Mouse (Mus musculus): ENCODE data around the gene Ube2j2. TPM values are rescaled to one million over a fixed set of nuclear protein-coding genes. Genes with fewer than 3 reads are reported as not detected.

Gene Ube2j2
- total RNA-seq, 1 experiment from 2014 or later: 76.6 TPM

DNA sequence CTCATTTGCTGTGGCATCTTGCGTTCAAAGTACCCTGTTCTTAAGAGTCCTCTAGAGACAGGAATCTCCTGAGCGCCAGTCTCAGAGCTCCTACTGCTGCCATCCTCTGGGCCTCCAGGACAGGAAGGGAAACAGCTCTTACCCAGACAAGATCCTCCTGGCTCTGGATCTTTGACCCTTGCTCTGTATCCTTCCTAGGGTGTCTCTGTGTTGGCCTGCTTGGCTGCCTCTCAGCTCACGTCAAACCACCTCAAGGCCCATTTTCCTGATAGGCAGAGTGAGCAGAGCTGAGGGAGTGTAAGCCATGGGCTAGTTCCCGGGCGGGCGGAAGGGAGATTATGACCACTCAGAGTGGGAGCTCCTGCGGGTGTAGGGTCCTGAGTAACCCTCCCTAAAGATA, 19.5 kb downstream of the Ube2j2 start:
- no peak for DNase-seq

DNA sequence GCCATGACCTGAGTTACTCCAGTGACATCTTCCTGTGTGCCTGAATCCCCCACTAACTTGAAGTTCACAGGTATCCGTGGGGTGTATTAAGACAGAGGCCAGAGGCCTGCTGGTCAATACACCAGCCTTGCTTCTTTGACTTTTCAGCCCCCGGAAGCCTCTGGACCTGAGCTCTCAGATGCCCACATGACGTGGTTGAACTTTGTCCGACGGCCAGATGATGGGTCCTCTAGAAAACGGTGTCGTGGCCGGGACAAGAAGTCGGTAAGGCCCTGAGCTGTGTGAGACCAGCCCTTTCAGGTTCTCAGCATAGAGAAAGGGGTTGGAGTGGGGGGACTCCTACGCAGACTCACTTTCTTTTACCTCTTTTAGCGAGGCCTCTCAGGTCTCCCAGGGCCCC, 20.8 kb downstream of the Ube2j2 start:
- no peak for DNase-seq

DNA sequence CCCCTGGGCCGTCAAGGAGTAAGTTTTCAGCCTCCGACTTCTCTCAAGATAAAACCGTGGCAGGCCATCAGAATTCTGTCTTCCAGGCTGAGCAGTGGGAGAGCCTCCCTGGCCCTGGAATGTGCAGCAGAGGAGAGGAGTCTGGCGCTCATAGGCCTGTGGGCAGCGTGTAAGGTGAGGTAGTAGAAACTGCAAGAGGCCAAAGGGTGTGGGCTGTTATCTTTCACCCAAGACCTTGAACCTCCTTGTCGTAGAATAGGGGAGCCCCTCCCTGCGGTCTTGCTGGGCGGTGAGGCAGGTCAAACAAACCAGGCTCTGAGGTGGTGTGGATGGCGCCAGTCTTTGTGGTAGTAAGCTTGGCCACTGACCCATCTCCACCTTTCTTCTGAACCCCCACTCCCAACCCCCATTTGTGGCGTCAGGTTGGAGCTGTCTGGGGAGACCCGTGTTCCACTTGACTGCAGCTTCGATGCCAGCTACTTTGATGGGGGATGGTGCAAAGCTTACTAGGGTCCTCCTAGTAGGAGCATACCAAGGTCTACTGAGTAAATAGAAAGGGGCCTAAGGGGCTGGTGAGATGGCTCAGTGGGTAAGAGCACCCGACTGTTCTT, 25.5 kb downstream of the Ube2j2 start:
- no peak for DNase-seq

DNA sequence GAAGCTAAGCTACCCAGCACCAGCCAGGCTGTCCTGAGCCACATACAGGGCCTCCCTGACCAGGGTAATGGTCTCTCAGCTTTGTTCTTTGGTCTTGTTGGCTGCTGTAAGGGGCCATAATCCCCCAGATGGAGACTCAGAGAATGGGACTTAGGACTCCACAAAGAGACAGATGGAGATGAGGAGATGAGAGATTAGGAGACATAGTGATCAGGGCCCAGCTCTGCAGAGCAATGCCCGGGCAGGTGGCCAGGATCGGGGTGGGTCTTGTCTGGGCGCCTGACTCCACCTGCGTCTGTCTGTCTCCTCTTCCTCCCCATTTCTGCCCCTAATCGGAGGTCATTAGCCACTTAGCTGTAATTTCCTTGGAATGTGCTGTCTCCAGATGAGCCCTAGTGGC, 26.7 kb downstream of the Ube2j2 start:
- DNase-seq: no peak

DNA sequence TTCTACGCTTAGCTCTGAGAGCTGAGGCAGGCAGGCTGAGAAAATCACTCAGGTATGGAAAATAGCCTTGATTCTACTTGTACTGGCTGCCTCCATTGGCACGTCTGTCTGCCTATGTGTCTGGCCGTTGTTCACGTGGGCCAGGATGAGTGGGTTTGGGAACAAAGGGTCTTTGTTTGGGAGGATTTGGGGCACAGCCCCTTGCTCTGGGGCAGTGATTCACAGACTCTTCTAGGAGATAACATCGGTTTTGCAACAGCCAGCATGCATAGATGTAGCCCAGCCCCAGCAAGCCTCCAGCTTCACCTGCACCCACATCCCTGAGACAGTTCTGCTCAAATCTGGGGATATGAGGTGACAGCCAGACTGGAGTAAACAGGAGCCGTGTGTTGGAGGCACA, 29.0 kb downstream of the Ube2j2 start:
- no peak for DNase-seq

DNA sequence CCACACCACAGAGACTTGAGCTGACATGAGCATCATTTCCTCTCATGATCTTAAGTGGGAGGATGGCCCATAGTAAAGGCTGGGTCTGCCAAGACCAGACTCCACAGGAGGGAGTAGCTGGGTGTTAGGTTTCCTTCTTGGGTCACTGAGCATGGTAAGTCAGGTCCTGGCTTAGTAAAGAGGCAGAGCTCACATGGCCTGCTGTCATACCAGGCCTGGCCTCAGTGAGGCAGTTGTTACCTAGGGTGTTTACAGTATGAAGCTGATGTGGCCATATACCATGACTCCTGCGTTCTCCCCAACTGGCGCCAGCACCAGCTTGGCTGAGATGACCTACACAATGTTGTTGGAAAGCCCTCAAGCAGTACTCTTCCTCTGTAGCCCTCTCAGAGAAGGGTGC, 29.6 kb downstream of the Ube2j2 start:
- DNase-seq: no peak

DNA sequence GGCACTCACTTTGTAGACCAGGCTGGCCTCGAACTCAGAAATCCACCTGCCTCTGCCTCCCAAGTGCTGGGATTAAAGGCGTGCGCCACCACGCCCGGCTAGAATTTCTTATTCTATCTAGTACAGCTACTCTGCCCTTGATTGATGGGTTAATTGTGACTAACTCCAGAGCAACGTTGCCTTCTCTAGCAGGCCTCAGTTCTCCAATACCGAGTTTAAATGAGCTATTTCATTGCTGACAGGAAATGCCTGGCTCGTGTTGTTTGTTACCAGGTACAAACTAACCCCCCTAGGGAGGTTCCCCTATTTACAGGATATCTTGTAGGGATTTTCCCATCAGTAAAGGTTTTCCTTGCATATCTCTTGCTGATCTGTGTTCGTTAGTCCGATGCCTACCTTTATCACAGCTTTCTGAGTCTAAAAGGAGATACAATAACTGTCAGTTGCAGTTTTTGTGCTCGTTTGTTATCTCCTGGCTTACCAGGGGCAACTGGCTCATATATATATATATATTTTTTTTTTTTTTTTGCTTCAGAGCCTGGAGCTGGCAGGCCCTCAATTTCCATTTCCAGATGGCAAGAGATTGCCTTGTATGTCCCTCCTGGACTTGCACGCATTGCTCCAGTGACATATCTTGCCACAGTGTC, 37.9 kb downstream of the Ube2j2 start:
- DNase-seq: no peak

DNA sequence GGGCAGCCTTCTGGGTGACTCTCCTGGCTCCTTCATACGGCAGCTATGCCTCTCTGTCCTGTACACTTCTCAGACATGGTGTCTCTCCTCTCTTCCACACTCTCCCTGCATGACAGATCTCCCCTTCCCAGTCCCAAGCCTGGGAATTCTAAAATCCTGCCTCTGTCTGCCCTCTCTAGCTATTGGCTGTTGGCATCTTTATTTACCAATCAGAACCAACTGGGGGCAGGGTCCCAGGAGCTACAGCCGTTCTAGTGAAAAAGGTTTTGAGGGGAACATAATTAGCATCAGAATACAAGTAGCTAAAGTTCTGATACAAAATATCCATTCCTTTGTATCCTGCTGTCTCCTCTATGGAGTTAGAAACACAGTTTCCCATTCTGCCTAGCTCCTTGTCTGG, 40.2 kb downstream of the Ube2j2 start:
- DNase-seq: no peak

DNA sequence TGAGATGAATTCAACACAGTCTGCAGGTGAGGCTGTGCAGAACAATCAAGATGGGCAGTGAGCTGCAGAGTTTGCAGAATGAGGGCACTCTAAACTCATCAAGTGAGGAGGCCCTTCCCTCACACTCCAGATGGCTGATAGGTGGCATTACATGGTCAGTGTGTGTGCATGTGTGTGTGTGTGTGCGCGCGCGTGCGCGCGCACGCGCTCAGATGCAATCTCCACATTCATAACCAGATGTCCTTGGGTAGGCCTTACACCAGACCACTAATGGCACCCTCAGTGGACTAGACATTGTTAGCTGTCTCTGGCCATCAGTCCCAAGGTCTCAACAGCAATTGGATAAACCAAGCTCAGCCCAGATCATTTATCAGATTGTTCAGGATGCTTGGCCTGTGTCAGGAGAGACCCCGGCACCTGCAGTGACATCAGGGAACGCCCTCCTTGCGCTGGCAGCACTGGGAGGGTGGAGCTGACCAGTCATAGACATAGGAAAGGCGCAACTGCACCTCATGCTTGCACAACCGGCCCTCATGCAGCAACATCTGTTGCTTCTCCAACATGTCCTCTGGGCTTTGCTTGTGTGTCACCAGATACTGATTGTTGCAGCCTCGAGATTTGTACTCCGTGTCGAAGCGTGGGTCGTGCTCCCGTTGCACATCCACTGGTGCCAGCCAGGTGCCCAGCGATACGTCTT, 47.7 kb downstream of the Ube2j2 start:
- DNase-seq: no peak

DNA sequence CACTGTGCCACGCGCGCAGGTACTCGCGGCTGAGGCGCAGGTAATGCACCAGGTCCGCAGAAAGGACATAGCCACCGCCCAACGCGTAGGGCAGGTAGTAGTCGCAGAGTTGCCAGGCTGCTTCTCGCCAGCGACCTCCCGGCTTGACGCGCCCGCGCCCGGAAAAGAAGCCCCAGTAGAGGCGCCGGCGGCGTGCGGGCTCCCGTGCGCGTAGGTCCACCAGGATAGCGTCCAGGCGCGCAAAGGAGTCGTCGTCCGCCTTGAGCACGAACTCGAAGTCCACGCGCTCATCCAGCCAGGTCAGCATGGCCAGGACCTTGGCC, 48.2 kb downstream of the Ube2j2 start:
- no peak for DNase-seq

DNA sequence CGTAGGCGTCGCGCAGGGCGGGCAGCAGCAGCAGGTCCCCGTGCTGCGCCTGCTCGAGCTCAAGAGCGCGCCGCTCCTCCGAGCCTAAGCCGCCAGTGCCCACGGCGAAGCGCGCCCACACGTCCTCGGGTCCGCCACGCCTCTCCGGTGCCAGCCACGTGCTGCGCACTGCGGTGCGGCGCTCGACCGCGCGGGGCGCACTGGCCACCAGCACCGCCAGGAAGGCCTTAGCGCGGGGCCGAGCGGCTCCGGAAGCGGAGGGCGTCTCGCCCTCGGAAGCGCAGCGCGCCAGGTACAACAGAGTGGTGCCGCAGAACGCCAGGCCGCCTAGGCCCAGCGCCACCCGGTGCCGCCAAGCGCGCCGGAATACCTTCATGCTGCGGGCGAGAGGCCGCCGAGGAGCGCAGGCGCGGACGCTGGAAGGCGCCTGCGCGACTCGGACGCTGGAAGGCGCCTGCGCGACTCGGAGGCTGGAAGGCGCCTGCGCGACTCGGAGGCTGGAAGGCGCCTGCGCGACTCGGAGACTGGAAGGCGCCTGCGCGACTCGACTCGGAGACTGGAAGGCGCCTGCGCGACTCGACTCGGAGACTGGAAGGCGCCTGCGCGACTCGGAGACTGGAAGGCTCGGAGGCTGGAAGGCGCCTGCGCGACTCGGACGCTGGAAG, 48.7 kb downstream of the Ube2j2 start, which contains the start of the genes B3galt6 and Sdf4:
TSS of gene B3galt6 (minus strand) at position 409 of the 665 bp plus-strand sequence.
TSS of gene Sdf4 (plus strand) at position 632 of the 665 bp plus-strand sequence.
- DNase-seq: peak; percentile 79

DNA sequence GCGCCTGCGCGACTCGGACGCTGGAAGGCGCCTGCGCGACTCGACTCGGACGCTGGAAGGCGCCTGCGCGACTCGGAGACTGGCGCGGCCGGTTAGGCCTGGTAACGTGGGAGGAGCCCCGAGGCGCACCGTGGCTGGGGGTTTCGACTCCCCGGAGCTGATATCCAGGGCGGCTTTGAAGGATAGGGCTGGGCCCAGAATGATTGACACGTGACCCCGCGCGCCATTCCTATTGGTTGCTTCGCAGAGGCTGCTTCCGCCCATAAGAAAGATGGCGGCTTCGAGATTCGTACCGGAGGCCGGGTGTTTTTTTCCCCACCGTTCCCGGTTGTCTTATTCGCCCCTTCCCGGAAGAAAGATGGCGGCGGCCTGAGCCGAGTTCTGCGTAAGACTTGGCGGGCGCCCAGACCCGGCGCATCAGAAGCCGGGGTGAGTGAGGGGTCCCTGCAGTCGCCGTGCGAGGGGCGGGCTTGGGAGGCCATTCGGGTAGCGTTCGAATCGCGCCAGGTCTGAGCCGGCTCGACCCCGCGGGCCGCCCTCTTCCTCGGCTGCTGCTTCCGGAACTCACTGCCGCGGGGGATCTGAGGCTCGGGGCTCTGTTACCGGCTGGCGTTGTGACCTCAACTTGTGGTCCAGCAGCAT, 49.4 kb downstream of the Ube2j2 start:
- peak; percentile 94 for DNase-seq

DNA sequence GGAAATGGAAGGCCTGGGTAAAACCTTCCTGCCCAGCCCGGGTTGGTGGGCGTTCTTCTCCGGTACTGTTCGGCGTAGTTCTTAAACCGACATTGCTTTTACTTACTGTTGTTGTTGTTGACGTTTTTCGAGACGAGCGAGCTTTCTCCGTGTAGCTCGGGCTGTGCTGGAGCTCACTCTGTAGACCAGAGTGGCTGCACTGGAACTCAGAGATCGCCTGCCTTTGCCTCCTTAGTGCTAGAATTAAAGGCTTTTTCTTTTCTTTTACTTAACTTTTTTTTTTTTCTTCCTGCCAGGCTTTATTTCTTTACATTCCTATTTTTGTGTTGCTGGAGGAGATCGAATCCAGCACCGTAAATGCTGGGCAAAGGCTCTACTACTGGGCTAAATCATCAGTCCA, 50.0 kb downstream of the Ube2j2 start:
- DNase-seq: no peak

DNA sequence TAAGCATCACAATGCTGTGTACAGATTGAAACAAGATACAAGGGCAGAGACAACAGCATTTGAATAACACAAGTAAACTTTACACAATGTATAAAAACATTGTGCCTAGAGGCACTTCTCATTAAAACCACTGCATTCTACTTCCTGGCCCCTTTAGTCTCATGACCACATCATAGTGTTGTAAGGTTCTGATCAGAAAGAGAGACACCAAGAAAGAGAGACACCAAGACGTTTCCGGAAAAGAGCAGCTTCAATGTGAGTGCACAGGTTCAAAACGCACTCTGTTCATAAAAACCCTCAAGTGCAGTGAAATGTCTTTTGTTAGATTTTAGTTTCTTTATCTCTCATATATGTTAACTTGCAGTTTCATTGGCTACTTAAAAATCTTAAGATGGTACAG, 60.5 kb downstream of the Ube2j2 start:
- DNase-seq: no peak

DNA sequence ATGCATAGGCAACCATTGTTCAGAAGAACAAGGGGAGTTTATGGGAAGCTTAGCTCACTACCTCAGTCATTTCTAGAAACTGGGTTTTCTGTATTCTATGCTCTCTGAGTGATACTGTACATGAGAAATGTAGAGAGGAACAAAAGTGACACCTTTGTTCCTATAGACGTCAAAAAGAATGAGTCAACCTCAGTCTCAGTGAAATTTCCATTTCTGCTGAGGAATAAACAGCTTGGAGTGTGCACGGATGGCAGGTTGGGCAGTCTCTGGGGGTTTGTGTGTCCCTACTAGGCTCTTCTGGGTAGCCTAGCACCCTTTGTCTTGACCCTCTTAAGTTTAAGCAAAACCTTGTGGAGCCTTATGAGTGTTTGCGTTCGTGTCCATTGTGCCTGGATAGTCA, 64.7 kb downstream of the Ube2j2 start:
- no peak for DNase-seq

Small RNA genes within 50 kb of the gene (microRNA-seq; reads per million reads assigned to microRNA genes)
- gene Gm22991: 0 reads per million in 2 experiments

Other genes with a start within 250 kb of the Ube2j2 start
- 50.8 and 67.4 TPM in 2 replicates for gene Fndc10, start 249.5 kb upstream of the Ube2j2 start, total RNA-seq (2021)
- gene Ssu72, start 239.0 kb upstream of the Ube2j2 start, total RNA-seq (2021): 100 and 123 TPM in 2 replicates
- gene Tmem240, start 209.0 kb upstream of the Ube2j2 start, total RNA-seq (2021): 0.86 and 1.6 TPM in 2 replicates
- 91.0 and 98.7 TPM in 2 replicates for gene Atad3a, start 182.7 kb upstream of the Ube2j2 start, total RNA-seq (2021)
- gene Vwa1, start 169.1 kb upstream of the Ube2j2 start, total RNA-seq (2021): 2.6 and 3.7 TPM in 2 replicates
- gene Tmem88b, start 158.0 kb upstream of the Ube2j2 start, total RNA-seq (2021): 0.79 and 1.2 TPM in 2 replicates
- gene Ankrd65, start 153.4 kb upstream of the Ube2j2 start, total RNA-seq (2021): not detected in 2 replicates
- gene Mrpl20, start 141.0 kb upstream of the Ube2j2 start, total RNA-seq (2021): 126 and 163 TPM in 2 replicates
- gene Ccnl2, start 131.3 kb upstream of the Ube2j2 start, total RNA-seq (2021): 150 and 170 TPM in 2 replicates
- gene Aurkaip1, start 112.6 kb upstream of the Ube2j2 start, total RNA-seq (2021): 135 and 160 TPM in 2 replicates
- gene Mxra8, start 104.2 kb upstream of the Ube2j2 start, total RNA-seq (2021): 38.1 and 50.3 TPM in 2 replicates
- 63.2 and 64.6 TPM in 2 replicates for gene Dvl1, start 96.4 kb upstream of the Ube2j2 start, total RNA-seq (2021)
- 0.52 and 0.55 TPM in 2 replicates for gene Tas1r3, start 80.5 kb upstream of the Ube2j2 start, total RNA-seq (2021)
- gene Cptp, start 74.4 kb upstream of the Ube2j2 start, total RNA-seq (2021): 13.8 and 23.0 TPM in 2 replicates
- 32.4 and 36.9 TPM in 2 replicates for gene Ints11, start 74.3 kb upstream of the Ube2j2 start, total RNA-seq (2021)
- 36.3 and 38.8 TPM in 2 replicates for gene Pusl1, start 52.0 kb upstream of the Ube2j2 start, total RNA-seq (2021)
- 23.6 and 27.1 TPM in 2 replicates for gene Acap3, start 52.0 kb upstream of the Ube2j2 start, total RNA-seq (2021)
- 70.6 and 77.9 TPM in 2 replicates for gene C1qtnf12, start 18.5 kb downstream of the Ube2j2 start, total RNA-seq (2021)
- gene B3galt6, start 48.8 kb downstream of the Ube2j2 start, total RNA-seq (2021): 6.6 and 9.7 TPM in 2 replicates
- 248 and 275 TPM in 2 replicates for gene Sdf4, start 49.0 kb downstream of the Ube2j2 start, total RNA-seq (2021)
- gene Tnfrsf4, start 70.0 kb downstream of the Ube2j2 start, total RNA-seq (2021): 1.5 TPM in 1 of 2 replicates, not detected in the other
- not detected in 2 replicates for gene Tnfrsf18, start 82.3 kb downstream of the Ube2j2 start, total RNA-seq (2021)
- gene Ttll10, start 115.6 kb downstream of the Ube2j2 start, total RNA-seq (2021): 0.61 TPM in 1 of 2 replicates, not detected in the other
- gene 9430015G10Rik, start 166.2 kb downstream of the Ube2j2 start, total RNA-seq (2021): 13.5 and 16.7 TPM in 2 replicates
- gene Rnf223, start 186.7 kb downstream of the Ube2j2 start, total RNA-seq (2021): 0.18 TPM in 1 of 2 replicates, not detected in the other

All from adrenal gland, postnatal 25 days (tissue).